Mouse (Mus musculus) heart, embryonic 14.5 days (tissue): Measurements from ENCODE around the gene Zcchc14. TPM values are rescaled to one million over a fixed set of nuclear protein-coding genes. Genes with fewer than 3 reads are reported as not detected.

Experiments used
- polyA plus RNA-seq: library from polyadenylated mRNA; unstranded; fragments of >200 nt; fragmentation: Nextera tagmentation; extraction: Ambion mirVana; gene quantifications from 2 replicates; pipeline ENCODE4 v1.2.1, GENCODE M21; 2014

Zcchc14 gene
- polyA plus RNA-seq, 1 experiment from 2014 or later, result 13.9 TPM

Other genes with a start within 250 kb of the Zcchc14 start
- not detected in 2 replicates for gene 1700018B08Rik, start 108.6 kb downstream of the Zcchc14 start, polyA plus RNA-seq
- gene Fbxo31, start 74.1 kb downstream of the Zcchc14 start, polyA plus RNA-seq, result 9.8 and 11.8 TPM in 2 replicates
- 252 and 267 TPM in 2 replicates for gene Map1lc3b, start 62.5 kb downstream of the Zcchc14 start, polyA plus RNA-seq
- gene Jph3, start 76.7 kb upstream of the Zcchc14 start, polyA plus RNA-seq, result 0.15 and 0.18 TPM in 2 replicates
- 20.8 and 20.9 TPM in 2 replicates for gene Klhdc4, start 176.7 kb upstream of the Zcchc14 start, polyA plus RNA-seq